Mouse (Mus musculus) CH12.LX (cell line): Measurements from ENCODE around the gene Dda1. TPM values are rescaled to one million over a fixed set of nuclear protein-coding genes. Genes with fewer than 3 reads are reported as not detected.
A peak's percentile ranks its signal among the peaks of the same experiment; 100 is the strongest.

Experiments used
- DNase-seq: peaks from one replicate; pipeline ENCODE4 v3.0.0-alpha.2; 2013; ENCODE audit errors: extremely low read depth
- H3K27ac ChIP-seq: 2 replicates; pipeline ENCODE4 v1.5.1; 2012; ENCODE audit warnings: low read depth, mild to moderate bottlenecking, control low read depth, moderate library complexity; ENCODE audit not compliant: insufficient read depth
- H3K27me3 ChIP-seq: replicated peaks from 2 replicates; pipeline ENCODE3; 2012; ENCODE audit warnings: inconsistent platforms
- H3K36me3 ChIP-seq, 2 experiments: replicated peaks in 1 of 2; 2 replicates each; pipeline versions ENCODE3 to v1.6.1; 2012; ENCODE audit warnings: inconsistent platforms in 1 of 2, low read length in 1 of 2, mild to moderate bottlenecking in 1 of 2, mixed read lengths in 1 of 2, moderate library complexity in 1 of 2; ENCODE audit not compliant: control insufficient read depth in 1 of 2, insufficient read depth in 1 of 2
- H3K4me1 ChIP-seq, 2 experiments: 2 replicates each; pipeline ENCODE4 v1.6.1; 2012; ENCODE audit warnings: inconsistent platforms in 1 of 2, moderate library complexity in 1 of 2; ENCODE audit not compliant: insufficient read depth in 2 of 2, control insufficient read depth in 1 of 2
- H3K4me2 ChIP-seq: 2 replicates; pipeline ENCODE4 v1.6.1; 2012; ENCODE audit warnings: low read depth, mild to moderate bottlenecking, control low read depth; ENCODE audit not compliant: poor library complexity, insufficient read depth, severe bottlenecking
- H3K4me3 ChIP-seq, 3 experiments: fragments of 150-350 bp in 1 of 3; sonication (generic) in 1 of 3; replicated peaks in 1 of 3; 2 replicates each; pipeline versions ENCODE3 to v1.5.1; 2011 to 2012; ENCODE audit warnings: low read depth in 2 of 3, low read length in 2 of 3, mild to moderate bottlenecking in 2 of 3, moderate library complexity in 2 of 3, control low read depth in 1 of 3, improper control_type of control experiment in 1 of 3, inconsistent platforms in 1 of 3, mixed read lengths in 1 of 3; ENCODE audit not compliant: poor library complexity in 1 of 3
- H3K79me2 ChIP-seq: replicated peaks from 2 replicates; pipeline ENCODE4 v1.6.1; 2012; ENCODE audit warnings: mild to moderate bottlenecking, moderate library complexity; ENCODE audit not compliant: control insufficient read depth, poor library complexity, insufficient read depth, severe bottlenecking; ENCODE audit errors: extremely low read depth
- H3K9ac ChIP-seq: 2 replicates; pipeline ENCODE4 v1.6.1; 2012; ENCODE audit warnings: low read depth, mild to moderate bottlenecking, control low read depth, moderate library complexity; ENCODE audit not compliant: insufficient read depth
- H3K9me3 ChIP-seq: replicated peaks from 2 replicates; pipeline ENCODE3; 2012; ENCODE audit warnings: low read length, inconsistent platforms, mixed read lengths
- BHLHE40 ChIP-seq: IDR thresholded peaks from 2 replicates; pipeline ENCODE4 v1.6.1; 2011; ENCODE audit warnings: mild to moderate bottlenecking, low read depth, low read length, improper control_type of control experiment
- CHD1 ChIP-seq: IDR thresholded peaks from 2 replicates; pipeline ENCODE4 v1.6.1; 2012; ENCODE audit warnings: low read depth, low read length, improper control_type of control experiment, inconsistent platforms
- CHD2 ChIP-seq: IDR thresholded peaks from 2 replicates; pipeline ENCODE4 v1.6.1; 2011; ENCODE audit warnings: low read length, improper control_type of control experiment
- CTCF ChIP-seq, 2 experiments: IDR thresholded peaks in 1 of 2; conservative IDR thresholded peaks in 1 of 2; 2 replicates each; pipeline ENCODE4 v1.5.1; 2011 to 2012; ENCODE audit warnings: low read depth in 2 of 2, low read length in 2 of 2, improper control_type of control experiment in 1 of 2, inconsistent platforms in 1 of 2, mild to moderate bottlenecking in 1 of 2, moderate library complexity in 1 of 2
- E2F4 ChIP-seq: IDR thresholded peaks from 2 replicates; pipeline ENCODE4 v1.6.1; 2011; ENCODE audit warnings: low read depth, low read length, improper control_type of control experiment; ENCODE audit not compliant: insufficient replicate concordance
- ELF1 ChIP-seq: IDR thresholded peaks from 2 replicates; pipeline ENCODE4 v1.6.1; 2014; ENCODE audit warnings: low read depth, mild to moderate bottlenecking, inconsistent platforms, low read length, improper control_type of control experiment
- EP300 ChIP-seq: IDR thresholded peaks from 2 replicates; pipeline ENCODE4 v1.6.1; 2011; ENCODE audit warnings: low read length, improper control_type of control experiment
- ETS1 ChIP-seq: conservative IDR thresholded peaks from 2 replicates; pipeline ENCODE4 v1.6.1; 2012; ENCODE audit warnings: low read depth, mild to moderate bottlenecking, inconsistent platforms, low read length, improper control_type of control experiment, moderate library complexity
- GABPA ChIP-seq: IDR thresholded peaks from 2 replicates; pipeline ENCODE4 v1.6.1; 2012; ENCODE audit warnings: low read depth, low read length, improper control_type of control experiment, inconsistent platforms; ENCODE audit not compliant: insufficient replicate concordance
- HCFC1 ChIP-seq: IDR thresholded peaks from 2 replicates; pipeline ENCODE4 v1.6.1; 2012; ENCODE audit warnings: low read depth, mild to moderate bottlenecking, inconsistent platforms, low read length, improper control_type of control experiment
- JUN ChIP-seq: IDR thresholded peaks from 2 replicates; pipeline ENCODE4 v1.6.1; 2011; ENCODE audit warnings: low read depth, mild to moderate bottlenecking, low read length, improper control_type of control experiment, moderate library complexity; ENCODE audit not compliant: insufficient read depth
- JUND ChIP-seq: conservative IDR thresholded peaks from 2 replicates; pipeline ENCODE4 v1.6.1; 2011; ENCODE audit warnings: low read depth, low read length, improper control_type of control experiment
- KAT2A ChIP-seq: IDR thresholded peaks from 2 replicates; pipeline ENCODE4 v1.6.1; 2012; ENCODE audit warnings: low read length, improper control_type of control experiment, inconsistent platforms; ENCODE audit not compliant: insufficient replicate concordance
- MAFK ChIP-seq: IDR thresholded peaks from 2 replicates; pipeline ENCODE4 v1.6.1; 2011; ENCODE audit warnings: low read length, improper control_type of control experiment; ENCODE audit not compliant: insufficient replicate concordance
- MAZ ChIP-seq: IDR thresholded peaks from 2 replicates; pipeline ENCODE4 v1.6.1; 2012; ENCODE audit warnings: low read depth, mild to moderate bottlenecking, inconsistent platforms, low read length, improper control_type of control experiment, moderate library complexity
- MXI1 ChIP-seq: IDR thresholded peaks from 2 replicates; pipeline ENCODE4 v1.6.1; 2011; ENCODE audit warnings: mild to moderate bottlenecking, low read depth, low read length, improper control_type of control experiment
- MYC ChIP-seq: IDR thresholded peaks from 2 replicates; pipeline ENCODE4 v1.6.1; 2011; ENCODE audit warnings: low read depth, mild to moderate bottlenecking, improper control_type of control experiment, low read length
- NELFE ChIP-seq: IDR thresholded peaks from 2 replicates; pipeline ENCODE4 v1.6.1; 2011; ENCODE audit warnings: low read depth, low read length, improper control_type of control experiment
- NRF1 ChIP-seq: IDR thresholded peaks from 2 replicates; pipeline ENCODE4 v1.6.1; 2014; ENCODE audit warnings: low read depth, mild to moderate bottlenecking, inconsistent platforms, low read length, improper control_type of control experiment, moderate library complexity
- POLR2A ChIP-seq: IDR thresholded peaks from 2 replicates; pipeline ENCODE4 v1.6.1; 2011; ENCODE audit warnings: low read depth, mild to moderate bottlenecking, improper control_type of control experiment, low read length
- POLR2AphosphoS2 ChIP-seq: IDR thresholded peaks from 2 replicates; pipeline ENCODE4 v1.6.1; 2011; ENCODE audit warnings: low read depth, low read length, improper control_type of control experiment
- RAD21 ChIP-seq: IDR thresholded peaks from 2 replicates; pipeline ENCODE4 v1.6.1; 2011; ENCODE audit warnings: low read depth, mild to moderate bottlenecking, low read length, improper control_type of control experiment, moderate library complexity
- SIN3A ChIP-seq: IDR thresholded peaks from 2 replicates; pipeline ENCODE4 v1.6.1; 2012; ENCODE audit warnings: low read length, improper control_type of control experiment, inconsistent platforms
- SMC3 ChIP-seq: IDR thresholded peaks from 2 replicates; pipeline ENCODE4 v1.6.1; 2011; ENCODE audit warnings: low read depth, low read length, improper control_type of control experiment
- TBP ChIP-seq: conservative IDR thresholded peaks from 2 replicates; pipeline ENCODE4 v1.6.1; 2011; ENCODE audit warnings: low read depth, low read length, improper control_type of control experiment
- UBTF ChIP-seq: IDR thresholded peaks from 2 replicates; pipeline ENCODE4 v1.6.1; 2012; ENCODE audit warnings: low read depth, mild to moderate bottlenecking, inconsistent platforms, low read length, improper control_type of control experiment, moderate library complexity
- USF1 ChIP-seq: IDR thresholded peaks from 2 replicates; pipeline ENCODE4 v1.6.1; 2014; ENCODE audit warnings: low read depth, mild to moderate bottlenecking, inconsistent platforms, low read length, improper control_type of control experiment
- ZC3H11A ChIP-seq: IDR thresholded peaks from 2 replicates; pipeline ENCODE4 v1.6.1; 2012; ENCODE audit warnings: low read depth, mild to moderate bottlenecking, inconsistent platforms, low read length, improper control_type of control experiment
- ZKSCAN1 ChIP-seq: IDR thresholded peaks from 2 replicates; pipeline ENCODE4 v1.6.1; 2012; ENCODE audit warnings: low read depth, inconsistent platforms, low read length, improper control_type of control experiment, borderline replicate concordance
- ZMIZ1 ChIP-seq: IDR thresholded peaks from 2 replicates; pipeline ENCODE4 v1.6.1; 2012; ENCODE audit warnings: low read depth, mild to moderate bottlenecking, inconsistent platforms, low read length, improper control_type of control experiment
- ZNF384 ChIP-seq: IDR thresholded peaks from 2 replicates; pipeline ENCODE4 v1.6.1; 2012; ENCODE audit warnings: low read depth, low read length, improper control_type of control experiment, inconsistent platforms
- dilution Hi-C: fragments of 300-500 bp; cut with MboI; formaldehyde crosslinking; loops from 2 replicates; pipeline ENCODE4 v1.14.3; 2020; ENCODE audit warnings: low sequenced_read_pairs; ENCODE audit not compliant: extremely low pct_unique_long_range_greater_than_20kb, extremely low pct_ligation_motif_present
- in situ Hi-C: fragments of 300-500 bp; cut with MboI; formaldehyde crosslinking; loops from 3 replicates; pipeline ENCODE4 v1.14.3; 2019; ENCODE audit warnings: low sequenced_read_pairs, low pct_ligation_motif_present, low pct_unique_long_range_greater_than_20kb, mixed read lengths
- polyA plus RNA-seq: library from polyadenylated mRNA; unstranded; fragments of >175 nt; gene quantifications from 2 replicates; pipeline ENCODE4 v1.2.1, GENCODE M21; 2012; ENCODE audit warnings: low read depth; ENCODE audit not compliant: insufficient read length
- total RNA-seq, 2 experiments: library from RNA; depleted of rRNA; stranded (reverse); fragments of 300-350 nt in 1 of 2; fragments of >200 nt in 1 of 2; gene quantifications; 2 replicates each; pipeline ENCODE4 v1.2.3; 2012 to 2014

Gene Dda1
- total and polyA plus RNA-seq, 3 experiments = 57.4 to 78.1 (median 59.3) TPM

DNA sequence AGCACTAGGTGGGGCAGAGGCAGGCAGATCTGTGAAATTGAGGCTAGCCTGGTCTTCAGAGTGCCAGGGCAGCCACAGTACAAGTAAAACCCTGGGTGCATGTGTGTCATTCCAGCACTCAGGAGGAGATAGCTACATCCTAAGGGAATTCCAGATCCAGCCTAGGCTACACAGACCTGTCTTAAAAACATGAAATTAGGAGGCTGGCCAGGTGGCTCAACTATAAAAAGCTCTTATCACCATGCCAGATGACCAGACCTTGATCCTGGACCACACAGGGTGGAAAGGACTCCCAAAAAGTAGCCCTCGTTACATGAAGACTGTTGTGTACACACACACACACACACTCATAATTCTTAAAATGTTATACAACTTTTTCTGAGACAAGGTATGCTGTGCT is 998 bp upstream of the Dda1 start:
- H3K27me3 ChIP-seq = no peaks in the 10 kb centered on the region
- no peak overlapping the region for H3K9ac ChIP-seq
- no peak overlapping the region for H3K4me2 ChIP-seq
- no peak for DNase-seq
- H3K27ac ChIP-seq = no peak overlapping the region
- in situ Hi-C loops = loop anchor here (5.0 kb wide), 1 partner anchor 36 kb away; no protein-coding TSS in a partner anchor
- H3K36me3 ChIP-seq = peaks cover 23 to 46% of the 10 kb centered on the region in 2 experiments
- dilution Hi-C loops = no loop called here
- no peak overlapping the region for H3K4me3 ChIP-seq
- H3K9me3 ChIP-seq = no peaks in the 10 kb centered on the region
- peaks cover 26% of the 10 kb centered on the region for H3K79me2 ChIP-seq
- H3K4me1 ChIP-seq = peaks cover 14 to 41% of the 10 kb centered on the region in 2 experiments
- no peak for TF ChIP-seq MYC
- TF ChIP-seq RAD21 = no peak
- TF ChIP-seq JUN = no peak
- TF ChIP-seq ZNF384 = no peak
- TF ChIP-seq ETS1 = no peak
- TF ChIP-seq BHLHE40 = no peak
- TF ChIP-seq MAZ = no peak
- no peak for TF ChIP-seq GABPA
- TF ChIP-seq KAT2A = no peak
- no peak for TF ChIP-seq MXI1
- no peak for TF ChIP-seq CHD2
- no peak for TF ChIP-seq E2F4
- no peak for TF ChIP-seq CTCF (conservative IDR thresholded peaks at IDR 0.05 in 1 of 2, IDR thresholded peaks at IDR 0.05 in 1 of 2; ENCODE audit: low read depth in 2 of 2, low read length in 2 of 2)
- TF ChIP-seq UBTF = no peak
- TF ChIP-seq POLR2A = no peak
- TF ChIP-seq SMC3 = no peak
- TF ChIP-seq ELF1 = no peak

DNA sequence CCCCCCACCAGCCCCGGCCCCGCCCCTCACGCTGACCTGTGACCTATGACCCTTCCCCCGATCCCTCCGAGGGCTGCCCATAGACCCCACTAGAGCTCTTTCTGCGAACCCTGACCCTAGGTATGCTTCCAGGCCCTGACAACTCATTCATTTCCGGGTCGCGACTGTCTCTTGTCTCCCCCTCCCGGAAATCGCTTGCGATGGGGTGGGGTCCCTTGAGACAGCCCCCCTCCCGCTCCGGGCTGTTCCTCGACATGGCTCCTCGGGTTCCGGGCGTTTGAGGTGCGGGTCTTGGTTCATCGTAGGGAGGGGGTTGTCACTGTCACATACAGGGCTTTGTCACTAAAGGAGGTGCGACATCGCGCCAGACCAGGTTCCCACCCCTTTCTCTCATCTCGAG is 412 bp downstream of the Dda1 start:
- no peaks in the 10 kb centered on the region for H3K27me3 ChIP-seq
- H3K36me3 ChIP-seq = peaks cover 36 to 60% of the 10 kb centered on the region in 2 experiments
- H3K4me2 ChIP-seq = peak overlapping the region; percentile 80
- dilution Hi-C loops = no loop called here
- in situ Hi-C loops = loop anchor here (5.0 kb wide), 1 partner anchor 37 kb away; no protein-coding TSS in a partner anchor
- H3K9ac ChIP-seq = peak overlapping the region; percentile 89
- peaks cover 9 to 30% of the 10 kb centered on the region in 2 experiments for H3K4me1 ChIP-seq
- H3K27ac ChIP-seq = no peak overlapping the region
- peak overlapping the region; percentile 73 to 81 (median 80) for H3K4me3 ChIP-seq
- peaks cover 26% of the 10 kb centered on the region for H3K79me2 ChIP-seq
- H3K9me3 ChIP-seq = no peaks in the 10 kb centered on the region
- DNase-seq = no peak
- no peak for TF ChIP-seq NELFE
- no peak for TF ChIP-seq NRF1
- no peak for TF ChIP-seq JUN
- TF ChIP-seq HCFC1 = peak; percentile 71
- TF ChIP-seq POLR2A = no peak; the same call in 1 of the 2 replicates
- no peak for TF ChIP-seq E2F4
- no peak for TF ChIP-seq POLR2AphosphoS2
- no peak for TF ChIP-seq JUND
- no peak for TF ChIP-seq MYC
- TF ChIP-seq EP300 = no peak
- TF ChIP-seq ZMIZ1 = no peak
- no peak for TF ChIP-seq ZC3H11A
- no peak for TF ChIP-seq CTCF (conservative IDR thresholded peaks at IDR 0.05 in 1 of 2, IDR thresholded peaks at IDR 0.05 in 1 of 2; ENCODE audit: low read depth in 2 of 2, low read length in 2 of 2)
- no peak for TF ChIP-seq UBTF
- TF ChIP-seq TBP = no peak
- no peak for TF ChIP-seq MAFK
- TF ChIP-seq RAD21 = no peak
- no peak for TF ChIP-seq GABPA
- TF ChIP-seq CHD1 = no peak
- no peak for TF ChIP-seq ZKSCAN1
- peak; percentile 30; the same call in 1 of the 2 replicates for TF ChIP-seq MXI1
- TF ChIP-seq ELF1 = peak; percentile 78
- TF ChIP-seq USF1 = no peak
- no peak for TF ChIP-seq ETS1
- no peak for TF ChIP-seq BHLHE40
- no peak for TF ChIP-seq SMC3
- peak; percentile 67; the same call in 1 of the 2 replicates for TF ChIP-seq CHD2
- peak; percentile 75 for TF ChIP-seq SIN3A
